Mouse (Mus musculus) liver, embryonic 16.5 days (tissue): Measurements from ENCODE around the gene Ccnl1. TPM values are rescaled to one million over a fixed set of nuclear protein-coding genes. Genes with fewer than 3 reads are reported as not detected.

Experiments
- ATAC-seq: fragments of 200-750 bp; cut with Nextera tagmentation; 2 replicates; pipeline ENCODE4 v1.8.0; 2017; ENCODE audit warnings: low read depth, mild to moderate bottlenecking, moderate number of reproducible peaks, moderate library complexity
- H3K27ac ChIP-seq: fragments of 300-500 bp; sonication (generic); 2 replicates; pipeline ENCODE4 v1.5.1; 2014; ENCODE audit warnings: mild to moderate bottlenecking, low read length
- H3K27me3 ChIP-seq: fragments of 300-500 bp; sonication (generic); 2 replicates; pipeline ENCODE4 v1.6.1; 2014; ENCODE audit warnings: low read depth, low read length, mixed read lengths; ENCODE audit not compliant: control insufficient read depth, insufficient read depth
- H3K36me3 ChIP-seq: fragments of 300-500 bp; sonication (generic); 2 replicates; pipeline ENCODE4 v1.6.1; 2014; ENCODE audit warnings: mild to moderate bottlenecking; ENCODE audit not compliant: control insufficient read depth, insufficient read depth
- H3K4me1 ChIP-seq: fragments of 300-500 bp; sonication (generic); 2 replicates; pipeline ENCODE4 v1.6.1; 2014; ENCODE audit warnings: low read depth, low read length, mixed read lengths; ENCODE audit not compliant: control insufficient read depth
- H3K4me2 ChIP-seq: fragments of 300-500 bp; sonication (generic); 2 replicates; pipeline ENCODE4 v1.6.1; 2014; ENCODE audit warnings: low read depth, low read length, mixed read lengths
- H3K4me3 ChIP-seq: fragments of 300-500 bp; sonication (generic); 2 replicates; pipeline ENCODE4 v1.5.1; 2014; ENCODE audit warnings: low read depth, mild to moderate bottlenecking, low read length
- H3K9ac ChIP-seq: fragments of 300-500 bp; sonication (generic); 2 replicates; pipeline ENCODE4 v1.6.1; 2014; ENCODE audit warnings: low read depth, low read length
- H3K9me3 ChIP-seq: fragments of 300-500 bp; sonication (generic); replicated peaks from 2 replicates; pipeline ENCODE4 v1.6.1; 2016; ENCODE audit warnings: low read length; ENCODE audit not compliant: control insufficient read depth
- WGBS: fragments of 180-500 bp; shearing (Covaris S2); extraction: QIAGEN DNeasy Blood & Tissue Kit; methylation state at CpG from one replicate; pipeline ENCODE4 v1.1.7; 2014; ENCODE audit not compliant: insufficient replicate concordance; 5-methylcytosine and 5-hydroxymethylcytosine counted together
- polyA plus RNA-seq: library from polyadenylated mRNA; unstranded; fragments of >200 nt; fragmentation: Nextera tagmentation; extraction: Ambion mirVana; gene quantifications from 2 replicates; pipeline ENCODE4 v1.2.1, GENCODE M21; 2015

The Ccnl1 gene
- polyA plus RNA-seq, 1 experiment from 2014 or later: 46.1 TPM

GRCm38 (mm10) chr3:65944713-65945112 lies 13.3 kb downstream of the Ccnl1 start:
- peaks cover 48% of the 10 kb centered on the region for H3K36me3 ChIP-seq
- 75% methylated on average over 3 of the region's 3 CpGs for WGBS

GRCm38 (mm10) chr3:65943453-65943852 lies 14.6 kb downstream of the Ccnl1 start:
- WGBS: 78% methylated on average over 4 of the region's 4 CpGs
- ATAC-seq: no peak

More at GRCm38 (mm10) chr3:65944713-65945112, 13.3 kb downstream of the Ccnl1 start:
- Histone ChIP-seq H3K27ac (no peak overlapping the region), H3K9me3 (no peaks in the 10 kb centered on the region), H3K9ac (no peak overlapping the region), H3K4me1 (no peaks in the 10 kb centered on the region; the same call in 1 of the 2 replicates), H3K4me3 (no peak overlapping the region), H3K27me3 (no peaks in the 10 kb centered on the region), H3K4me2 (no peak overlapping the region)
- ATAC-seq: no peak

DNA sequence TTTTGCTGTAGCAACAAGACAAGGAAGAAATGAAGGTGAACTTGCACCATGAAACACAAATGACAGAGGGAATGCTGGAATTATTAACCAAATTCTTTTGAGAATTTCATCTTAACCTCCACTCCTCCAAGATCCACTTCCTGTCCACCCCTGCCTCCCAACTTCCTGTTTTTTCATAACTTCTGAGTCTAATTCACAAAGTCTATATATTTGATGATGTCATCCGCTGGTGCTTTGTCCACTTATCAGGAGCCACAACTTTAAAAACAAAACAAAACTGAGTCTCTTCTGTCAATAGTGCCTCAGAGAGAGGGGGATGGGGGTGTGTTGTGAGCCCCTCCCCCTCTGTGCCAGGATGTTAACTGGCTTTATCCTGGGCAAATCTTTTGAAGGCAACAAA lies 17.0 kb downstream of the Ccnl1 start:
- H3K36me3 ChIP-seq: peaks cover 17% of the 10 kb centered on the region
- no peak for ATAC-seq
- 51% methylated on average over 1 of the region's 1 CpGs for WGBS

More at GRCm38 (mm10) chr3:65943453-65943852, 14.6 kb downstream of the Ccnl1 start:
- H3K9ac ChIP-seq: no peak overlapping the region
- no peak overlapping the region for H3K4me3 ChIP-seq
- H3K27me3 ChIP-seq: no peaks in the 10 kb centered on the region
- H3K4me1 ChIP-seq: no peaks in the 10 kb centered on the region; the same call in 1 of the 2 replicates
- H3K27ac ChIP-seq: no peak overlapping the region
- H3K4me2 ChIP-seq: no peak overlapping the region
- peaks cover 39% of the 10 kb centered on the region for H3K36me3 ChIP-seq
- H3K9me3 ChIP-seq: no peaks in the 10 kb centered on the region

GRCm38 (mm10) chr3:65938211-65938610 lies 19.8 kb downstream of the Ccnl1 start:
- H3K4me1 ChIP-seq: no peaks in the 10 kb centered on the region; the same call in 1 of the 2 replicates
- ATAC-seq: no peak
- H3K9ac ChIP-seq: no peak overlapping the region
- H3K9me3 ChIP-seq: no peaks in the 10 kb centered on the region
- WGBS: 17% methylated on average over 3 of the region's 3 CpGs
- no peaks in the 10 kb centered on the region for H3K27me3 ChIP-seq
- no peak overlapping the region for H3K27ac ChIP-seq
- no peak overlapping the region for H3K4me2 ChIP-seq
- no peaks in the 10 kb centered on the region for H3K36me3 ChIP-seq
- H3K4me3 ChIP-seq: no peak overlapping the region

More for the DNA sequence above, 17.0 kb downstream of the Ccnl1 start:
- Histone ChIP-seq H3K27me3 (no peaks in the 10 kb centered on the region), H3K9me3 (no peaks in the 10 kb centered on the region), H3K27ac (no peak overlapping the region), H3K4me1 (no peaks in the 10 kb centered on the region; the same call in 1 of the 2 replicates), H3K9ac (no peak overlapping the region), H3K4me2 (no peak overlapping the region), H3K4me3 (no peak overlapping the region)

GRCm38 (mm10) chr3:65936384-65936783 lies 21.7 kb downstream of the Ccnl1 start:
- ATAC-seq: no peak
- H3K36me3 ChIP-seq: no peaks in the 10 kb centered on the region
- no peak overlapping the region for H3K27ac ChIP-seq
- H3K9me3 ChIP-seq: no peaks in the 10 kb centered on the region
- no peak overlapping the region for H3K4me3 ChIP-seq
- H3K27me3 ChIP-seq: no peaks in the 10 kb centered on the region
- WGBS: 62% methylated on average over 12 of the region's 12 CpGs
- no peak overlapping the region for H3K4me2 ChIP-seq
- H3K4me1 ChIP-seq: no peaks in the 10 kb centered on the region; the same call in 1 of the 2 replicates
- H3K9ac ChIP-seq: no peak overlapping the region

DNA sequence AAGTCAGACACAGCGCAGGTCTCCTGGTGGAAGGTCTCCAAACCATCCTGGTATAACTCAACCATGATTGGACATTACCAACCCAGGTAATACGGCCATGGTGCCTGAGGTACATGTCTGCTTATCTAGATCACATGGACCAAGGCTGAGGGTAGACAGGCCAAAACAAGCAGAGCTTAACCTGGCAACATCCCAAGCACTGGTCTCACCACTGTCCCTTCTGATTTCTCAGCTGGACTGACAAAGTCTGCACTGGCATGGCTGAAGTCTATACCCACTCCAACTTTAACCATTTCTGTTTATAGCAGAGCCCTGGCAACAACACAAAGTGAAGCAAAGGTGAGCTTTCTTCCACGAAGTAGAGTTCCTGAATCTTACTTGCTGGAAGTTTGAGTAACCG lies 22.9 kb downstream of the Ccnl1 start:
- Histone ChIP-seq H3K4me1 (peaks cover under 1% of the 10 kb centered on the region; the same call in 1 of the 2 replicates), H3K27ac (no peak overlapping the region), H3K4me3 (no peak overlapping the region), H3K36me3 (no peaks in the 10 kb centered on the region), H3K9me3 (no peaks in the 10 kb centered on the region), H3K9ac (no peak overlapping the region), H3K27me3 (no peaks in the 10 kb centered on the region), H3K4me2 (no peak overlapping the region)
- no peak for ATAC-seq
- WGBS: 60% methylated on average over 4 of the region's 4 CpGs

- no peaks in the 10 kb centered on the region for H3K36me3 ChIP-seq
- no peak overlapping the region for H3K9ac ChIP-seq
- no peak overlapping the region for H3K4me3 ChIP-seq
- no peak overlapping the region for H3K27ac ChIP-seq
- ATAC-seq: no peak
- H3K27me3 ChIP-seq: no peaks in the 10 kb centered on the region
- H3K4me2 ChIP-seq: no peak overlapping the region
- peaks cover 5% of the 10 kb centered on the region for H3K4me1 ChIP-seq
- H3K9me3 ChIP-seq: no peaks in the 10 kb centered on the region
- 59% methylated on average over 4 of the region's 4 CpGs for WGBS
Observed at GRCm38 (mm10) chr3:65933726-65934125, 24.3 kb downstream of the Ccnl1 start.

GRCm38 (mm10) chr3:65931542-65931941 lies 26.5 kb downstream of the Ccnl1 start:
- ATAC-seq: no peak
- WGBS: 69% methylated on average over 7 of the region's 7 CpGs
- no peaks in the 10 kb centered on the region for H3K9me3 ChIP-seq
- no peaks in the 10 kb centered on the region for H3K27me3 ChIP-seq
- H3K9ac ChIP-seq: no peak overlapping the region
- no peak overlapping the region for H3K4me2 ChIP-seq
- no peaks in the 10 kb centered on the region for H3K36me3 ChIP-seq
- no peak overlapping the region for H3K27ac ChIP-seq
- H3K4me1 ChIP-seq: peaks cover 5% of the 10 kb centered on the region
- no peak overlapping the region for H3K4me3 ChIP-seq

DNA sequence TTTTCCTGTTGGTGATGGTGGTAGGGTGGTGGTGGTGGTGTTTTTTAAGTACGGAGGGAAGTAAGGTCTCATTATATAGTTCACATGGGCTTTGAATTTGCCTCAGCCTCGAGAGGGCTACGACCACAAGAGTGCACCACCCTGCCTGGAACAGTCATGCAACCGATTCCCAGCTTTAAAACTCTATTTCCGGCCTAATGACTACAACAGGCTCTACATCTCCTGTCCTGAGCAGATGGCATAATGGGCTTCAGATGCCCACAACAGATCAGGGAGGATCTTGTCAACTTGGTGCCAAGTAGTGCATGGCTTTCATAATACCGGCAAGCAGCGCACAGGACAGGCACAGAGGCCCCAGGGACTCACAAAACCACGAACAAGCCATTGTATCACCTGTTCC lies 27.4 kb downstream of the Ccnl1 start:
- Histone ChIP-seq H3K9ac (no peak overlapping the region), H3K9me3 (no peaks in the 10 kb centered on the region), H3K4me1 (peaks cover 5% of the 10 kb centered on the region), H3K4me3 (no peak overlapping the region), H3K36me3 (no peaks in the 10 kb centered on the region), H3K27ac (no peak overlapping the region), H3K4me2 (no peak overlapping the region; the same call in 1 of the 2 replicates), H3K27me3 (no peaks in the 10 kb centered on the region)
- no peak for ATAC-seq
- WGBS: 33% methylated on average over 8 of the region's 8 CpGs
